Mouse (Mus musculus) hindbrain, embryonic 14.5 days (tissue): ENCODE measurements at regions not wholly inside any gene's neighbourhood (a gene's known extent, or its start where the extent isn't known, plus 50 kb on each side); places are given as distances from the start of the nearest gene placed in this dataset.

ENCODE experiments used
- ATAC-seq: fragments of 200-750 bp; cut with Nextera tagmentation; 2 replicates; pipeline ENCODE4 v1.8.0; 2017; ENCODE audit warnings: moderate number of reproducible peaks, mild to moderate bottlenecking, moderate TSS enrichment, moderate library complexity; ENCODE audit not compliant: low FRiP score
- DNase-seq: peaks from one replicate; pipeline ENCODE4 v3.0.0-alpha.2; 2015; ENCODE audit warnings: low spot score
- H3K27ac ChIP-seq: fragments of 300-500 bp; sonication (generic); 2 replicates; pipeline ENCODE4 v1.5.1; 2014; ENCODE audit warnings: mild to moderate bottlenecking, moderate library complexity
- H3K27me3 ChIP-seq: fragments of 300-500 bp; sonication (generic); 2 replicates; pipeline ENCODE4 v1.6.1; 2014; ENCODE audit warnings: mild to moderate bottlenecking, low read length, mixed read lengths; ENCODE audit not compliant: control insufficient read depth, insufficient read depth
- H3K36me3 ChIP-seq: fragments of 300-500 bp; sonication (generic); replicated peaks from 2 replicates; pipeline ENCODE4 v1.6.1; 2014; ENCODE audit not compliant: control insufficient read depth, insufficient read depth
- H3K4me1 ChIP-seq: fragments of 300-500 bp; sonication (generic); replicated peaks from 2 replicates; pipeline ENCODE4 v1.6.1; 2014; ENCODE audit warnings: antibody characterized with exemption, low read length, mixed read lengths; ENCODE audit not compliant: control insufficient read depth, insufficient read depth
- H3K4me2 ChIP-seq: fragments of 300-500 bp; sonication (generic); replicated peaks from 2 replicates; pipeline ENCODE4 v1.6.1; 2014; ENCODE audit warnings: mild to moderate bottlenecking, moderate library complexity
- H3K4me3 ChIP-seq: fragments of 300-500 bp; sonication (generic); replicated peaks from 2 replicates; pipeline ENCODE4 v1.5.1; 2014; ENCODE audit warnings: mild to moderate bottlenecking, low read length
- H3K9ac ChIP-seq: fragments of 300-500 bp; sonication (generic); 2 replicates; pipeline ENCODE4 v1.6.1; 2014
- H3K9me3 ChIP-seq: fragments of 300-500 bp; sonication (generic); 2 replicates; pipeline ENCODE4 v1.6.1; 2016; ENCODE audit warnings: low read length; ENCODE audit not compliant: control insufficient read depth
- WGBS: fragments of 180-500 bp; shearing (Covaris S2); extraction: QIAGEN DNeasy Blood & Tissue Kit; methylation state at CpG from one replicate; pipeline ENCODE4 v1.1.7; 2014; 5-methylcytosine and 5-hydroxymethylcytosine counted together

DNA sequence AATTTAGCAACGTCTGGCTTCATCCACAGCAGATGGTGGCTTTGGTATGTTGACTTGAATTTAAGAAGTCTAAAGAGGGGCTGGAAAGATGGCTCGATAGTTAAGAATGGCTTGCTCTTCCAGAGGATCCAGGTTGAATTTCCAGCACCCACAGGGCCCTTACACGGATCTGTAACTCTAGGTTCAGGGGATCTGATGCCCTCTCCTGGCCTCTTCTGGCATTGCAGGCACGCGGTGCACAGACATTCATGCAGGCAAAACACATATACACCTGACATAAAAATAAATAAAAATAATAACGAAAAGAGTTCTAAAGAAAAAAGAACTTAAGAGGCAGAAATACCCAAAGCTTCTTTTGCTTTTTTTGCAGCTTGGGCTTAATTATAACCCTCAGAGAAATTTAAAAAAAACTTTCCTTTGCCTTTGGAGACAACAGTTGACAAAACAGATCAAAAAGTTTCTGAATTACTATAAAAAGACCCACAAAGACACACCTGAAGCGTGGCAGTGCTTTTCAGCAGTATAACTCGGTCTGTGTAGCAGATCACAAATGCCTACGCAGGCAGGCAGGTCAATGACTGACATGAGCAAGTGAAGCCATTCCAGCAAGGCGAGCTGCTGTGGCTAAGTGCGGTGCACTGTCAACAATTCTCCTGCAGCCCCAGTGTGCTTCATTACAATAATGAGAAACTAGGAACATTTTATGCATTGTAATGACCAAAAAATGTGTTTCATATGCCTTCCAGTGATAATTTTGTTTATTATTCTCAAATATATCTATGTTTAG is 85.5 kb upstream of the Pgrmc2 start:
- 84% methylated on average over 11 of the region's 11 CpGs for WGBS
- Histone ChIP-seq H3K9ac (no peak overlapping the region), H3K4me3 (no peak overlapping the region), H3K36me3 (no peaks in the 10 kb centered on the region), H3K27me3 (no peaks in the 10 kb centered on the region), H3K9me3 (0 out of 2 replicates have a peak, but pooled peaks cover 3% of the 10 kb centered on the region), H3K4me1 (no peaks in the 10 kb centered on the region), H3K4me2 (no peak overlapping the region), H3K27ac (no peak overlapping the region)
- DNase-seq (no peak), ATAC-seq (no peak)

DNA sequence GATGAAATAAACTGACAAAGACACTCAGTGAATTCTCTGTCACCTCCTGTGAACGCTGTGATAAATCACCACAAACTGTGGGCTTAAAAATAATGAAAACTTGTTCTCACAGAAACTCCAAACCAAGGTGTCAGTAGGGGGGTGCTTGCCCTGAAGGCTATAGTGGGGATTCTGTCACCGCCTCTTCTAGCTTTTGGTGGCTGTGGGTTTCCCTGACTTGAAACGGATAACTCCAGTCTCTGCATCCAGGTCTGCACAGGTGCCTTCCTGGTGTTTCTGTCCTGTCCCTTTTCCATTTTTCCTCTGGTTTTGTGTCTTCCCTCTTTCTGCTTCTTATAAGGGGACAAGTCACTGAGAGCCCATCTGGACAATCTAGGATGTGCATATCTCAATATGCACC is 84.6 kb upstream of the Pgrmc2 start:
- no peak for ATAC-seq
- Histone ChIP-seq H3K36me3 (no peaks in the 10 kb centered on the region), H3K9me3 (0 out of 2 replicates have a peak, but pooled peaks cover 3% of the 10 kb centered on the region), H3K27me3 (no peaks in the 10 kb centered on the region), H3K4me3 (no peak overlapping the region), H3K9ac (no peak overlapping the region), H3K4me1 (no peaks in the 10 kb centered on the region), H3K4me2 (no peak overlapping the region), H3K27ac (no peak overlapping the region)
- no peak for DNase-seq
- WGBS, result 93% methylated on average over 3 of the region's 3 CpGs

DNA sequence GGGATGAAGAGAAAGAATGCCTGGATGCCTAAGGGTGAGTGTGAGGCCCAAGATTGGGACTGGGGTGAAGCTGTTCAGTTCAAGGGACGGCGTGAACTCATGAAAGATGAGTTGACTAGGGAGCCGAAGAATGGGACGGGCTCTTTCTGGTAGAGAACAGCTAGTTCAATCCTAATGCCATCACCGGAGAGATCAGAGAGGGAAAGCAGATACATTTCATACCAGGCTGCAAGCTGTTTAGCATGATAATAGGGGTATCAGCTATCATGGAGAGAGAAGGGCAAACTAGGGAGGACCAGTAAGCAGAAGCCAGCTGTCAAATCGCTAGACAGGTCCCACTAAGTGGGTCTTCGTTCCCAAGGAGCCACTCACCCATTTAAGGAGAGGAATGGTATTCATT is 81.9 kb upstream of the Pgrmc2 start:
- no peak for ATAC-seq
- 90% methylated on average over 7 of the region's 7 CpGs for WGBS

DNA sequence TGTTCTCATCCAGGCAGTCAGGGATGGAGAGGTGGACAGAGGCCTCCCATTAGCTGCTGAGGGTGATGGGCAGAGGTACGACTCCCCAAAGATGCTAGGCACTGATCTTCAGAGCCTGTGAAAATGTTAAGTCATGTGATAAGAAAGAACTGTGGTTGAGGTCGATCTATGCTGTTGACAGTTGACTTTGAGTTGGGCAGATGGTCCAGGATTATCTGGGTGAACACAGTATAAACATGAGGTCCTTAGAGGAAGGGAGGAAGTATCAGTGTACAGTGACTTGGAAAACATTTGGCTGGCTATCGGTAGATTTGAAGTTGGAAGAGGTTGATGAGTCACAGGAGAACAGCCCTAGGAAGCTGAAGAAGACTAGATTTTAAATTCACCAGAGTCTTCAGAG is 80.9 kb upstream of the Pgrmc2 start:
- Histone ChIP-seq H3K27ac (no peak overlapping the region), H3K4me1 (no peaks in the 10 kb centered on the region), H3K27me3 (no peaks in the 10 kb centered on the region), H3K9me3 (0 out of 2 replicates have a peak, but pooled peaks cover 3% of the 10 kb centered on the region), H3K9ac (no peak overlapping the region), H3K4me3 (no peak overlapping the region), H3K36me3 (no peaks in the 10 kb centered on the region), H3K4me2 (no peak overlapping the region)
- WGBS, result 93% methylated on average over 3 of the region's 3 CpGs
- ATAC-seq, result no peak
- no peak for DNase-seq

More for the DNA sequence above, 81.9 kb upstream of the Pgrmc2 start:
- Histone ChIP-seq H3K36me3 (no peaks in the 10 kb centered on the region), H3K4me1 (no peaks in the 10 kb centered on the region), H3K4me2 (no peak overlapping the region), H3K27me3 (no peaks in the 10 kb centered on the region), H3K4me3 (no peak overlapping the region), H3K27ac (no peak overlapping the region), H3K9me3 (0 out of 2 replicates have a peak, but pooled peaks cover 3% of the 10 kb centered on the region), H3K9ac (no peak overlapping the region)
- no peak for DNase-seq

DNA sequence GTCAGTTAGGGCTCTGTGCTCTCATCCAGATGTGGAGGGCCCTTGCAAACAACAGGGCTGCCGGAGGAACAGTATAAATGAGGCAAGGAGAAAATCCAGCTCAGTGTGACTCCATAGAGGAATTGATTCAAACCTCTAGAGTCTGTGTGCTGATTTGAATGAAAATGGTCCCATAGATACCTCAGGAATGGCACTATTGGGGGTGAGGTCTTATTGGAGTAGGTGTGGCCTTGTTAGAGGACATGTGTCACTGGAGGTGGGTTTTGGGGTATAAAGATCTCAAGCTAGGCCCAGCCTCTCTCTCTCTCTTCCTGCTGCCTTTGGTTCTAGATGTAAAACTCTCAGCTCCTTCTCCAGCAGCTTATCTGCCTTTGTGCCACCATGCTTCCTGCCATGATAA is 79.7 kb upstream of the Pgrmc2 start:
- 79% methylated on average over 1 of the region's 1 CpGs for WGBS
- H3K27me3 ChIP-seq, result no peaks in the 10 kb centered on the region
- no peak overlapping the region for H3K4me3 ChIP-seq
- no peaks in the 10 kb centered on the region for H3K9me3 ChIP-seq
- DNase-seq (no peak), ATAC-seq (no peak)
- H3K4me1 ChIP-seq, result no peaks in the 10 kb centered on the region
- H3K36me3 ChIP-seq, result no peaks in the 10 kb centered on the region
- no peak overlapping the region for H3K9ac ChIP-seq
- H3K27ac ChIP-seq, result no peak overlapping the region
- H3K4me2 ChIP-seq, result no peak overlapping the region

DNA sequence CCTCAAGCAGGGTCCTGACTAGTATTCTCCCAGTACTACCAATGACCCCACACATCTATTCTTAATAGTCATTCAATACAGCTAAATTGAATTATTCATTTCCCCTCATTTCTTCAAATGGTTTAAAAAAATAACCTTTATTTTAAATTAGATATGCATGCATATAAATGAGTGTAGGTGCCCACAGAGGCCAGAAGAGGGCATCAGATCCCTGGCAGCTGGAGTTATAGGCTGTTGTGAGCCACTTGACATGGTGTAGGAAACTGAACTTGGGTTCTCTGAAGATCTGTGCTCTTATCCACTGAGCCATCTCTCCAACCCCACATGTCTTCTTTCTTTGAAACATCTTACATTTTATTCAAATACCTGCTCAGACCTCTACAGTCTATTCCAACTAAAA is 77.8 kb upstream of the Pgrmc2 start:
- H3K4me2 ChIP-seq, result no peak overlapping the region
- no peak overlapping the region for H3K27ac ChIP-seq
- no peaks in the 10 kb centered on the region for H3K9me3 ChIP-seq
- no peaks in the 10 kb centered on the region for H3K36me3 ChIP-seq
- no peak for ATAC-seq
- H3K9ac ChIP-seq, result no peak overlapping the region
- H3K4me3 ChIP-seq, result no peak overlapping the region
- no peak for DNase-seq
- no peaks in the 10 kb centered on the region for H3K4me1 ChIP-seq
- H3K27me3 ChIP-seq, result no peaks in the 10 kb centered on the region

DNA sequence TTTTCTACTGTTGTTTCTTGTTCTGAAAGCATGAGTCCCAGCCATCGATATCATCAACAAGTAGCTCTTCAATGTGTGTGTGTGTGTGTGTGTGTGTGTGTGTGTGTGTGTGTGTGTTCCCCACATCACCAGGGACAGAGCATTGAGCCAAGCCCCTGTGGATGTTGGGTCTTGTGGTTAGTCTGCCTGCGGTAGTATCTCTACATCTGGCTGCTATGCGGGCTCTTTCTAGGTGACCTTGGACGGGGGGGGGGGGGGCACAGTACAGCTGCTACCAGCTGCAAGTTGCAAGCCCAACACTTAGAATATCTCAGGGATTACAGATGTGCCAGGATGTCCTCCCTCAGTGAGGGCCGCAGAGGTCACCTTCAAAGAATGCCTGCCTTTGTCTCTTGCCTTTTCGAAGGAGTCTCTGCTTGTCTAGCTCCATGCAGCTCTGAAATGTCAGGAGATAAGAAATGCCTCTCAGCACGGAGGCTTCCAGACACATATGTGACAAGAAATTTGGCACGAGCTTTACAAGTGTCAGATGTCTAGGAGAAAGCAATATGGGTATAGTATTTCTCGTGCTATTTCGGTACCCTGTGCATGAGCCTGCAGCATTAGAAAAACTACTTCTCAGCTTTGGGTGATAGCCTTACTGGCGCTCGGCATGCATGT is 75.6 kb upstream of the Pgrmc2 start:
- no peak overlapping the region for H3K4me2 ChIP-seq
- no peaks in the 10 kb centered on the region for H3K27me3 ChIP-seq
- H3K36me3 ChIP-seq, result no peaks in the 10 kb centered on the region
- no peak for ATAC-seq
- H3K27ac ChIP-seq, result no peak overlapping the region
- WGBS, result 76% methylated on average over 12 of the region's 12 CpGs
- DNase-seq, result no peak
- no peak overlapping the region for H3K4me3 ChIP-seq
- no peak overlapping the region for H3K9ac ChIP-seq
- no peaks in the 10 kb centered on the region for H3K9me3 ChIP-seq
- no peaks in the 10 kb centered on the region for H3K4me1 ChIP-seq

DNA sequence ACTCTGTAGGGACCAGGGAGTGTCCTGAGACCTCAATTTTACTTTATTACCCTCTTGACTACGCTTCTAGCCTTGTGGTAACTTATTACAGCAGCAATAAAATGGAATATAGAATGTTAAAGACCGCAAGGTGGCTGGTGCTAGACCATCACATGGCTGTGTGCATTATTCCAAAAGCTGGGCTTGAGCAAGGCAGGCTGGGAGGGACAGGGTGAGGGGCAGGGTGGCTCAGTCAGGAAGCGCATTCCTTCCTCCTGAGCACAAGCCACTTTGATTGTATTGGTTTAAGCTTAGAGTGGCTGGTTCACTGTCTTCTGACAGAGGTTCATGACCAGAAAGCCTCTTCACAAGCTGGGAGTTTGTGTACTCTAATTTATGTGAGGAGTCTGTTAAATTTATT is 74.6 kb upstream of the Pgrmc2 start:
- H3K9me3 ChIP-seq, result no peaks in the 10 kb centered on the region
- ATAC-seq (no peak), DNase-seq (no peak)
- no peaks in the 10 kb centered on the region for H3K36me3 ChIP-seq
- no peaks in the 10 kb centered on the region for H3K4me1 ChIP-seq
- whole genome bisulfite sequencing, result 90% methylated on average over 3 of the region's 3 CpGs
- H3K27ac ChIP-seq, result no peak overlapping the region
- H3K9ac ChIP-seq, result no peak overlapping the region
- H3K4me2 ChIP-seq, result no peak overlapping the region
- no peak overlapping the region for H3K4me3 ChIP-seq
- no peaks in the 10 kb centered on the region for H3K27me3 ChIP-seq

DNA sequence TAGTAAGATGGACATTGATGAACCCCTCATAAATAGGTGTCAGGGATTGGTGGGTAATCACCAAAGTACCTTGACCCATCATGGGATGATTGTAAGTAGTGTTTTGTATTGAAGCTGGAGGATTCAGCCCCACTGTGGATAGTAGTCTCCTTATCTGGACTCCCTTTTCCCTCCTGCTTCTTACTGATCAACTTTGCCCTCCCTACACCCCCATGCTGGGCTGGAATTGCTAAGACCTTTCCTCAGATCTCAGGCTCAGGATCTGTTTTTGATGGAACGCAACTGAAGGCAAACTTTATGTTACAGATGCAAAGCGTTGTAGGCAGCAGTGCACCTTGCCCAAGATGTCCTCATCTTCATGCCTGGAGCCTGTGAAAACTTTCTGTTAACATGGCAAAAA is 73.7 kb upstream of the Pgrmc2 start:
- Histone ChIP-seq H3K4me2 (no peak overlapping the region), H3K9ac (no peak overlapping the region), H3K4me3 (no peak overlapping the region), H3K27ac (no peak overlapping the region), H3K36me3 (no peaks in the 10 kb centered on the region), H3K27me3 (no peaks in the 10 kb centered on the region), H3K4me1 (no peaks in the 10 kb centered on the region), H3K9me3 (no peaks in the 10 kb centered on the region)
- DNase-seq, result no peak
- 97% methylated on average over 2 of the region's 2 CpGs for WGBS
- no peak for ATAC-seq
